Mouse (Mus musculus) kidney, postnatal 0 days (tissue): ENCODE data around the gene Mov10l1. TPM values are rescaled to one million over a fixed set of nuclear protein-coding genes. Genes with fewer than 3 reads are reported as not detected.

ENCODE experiments used
- ATAC-seq: fragments of 200-750 bp; cut with Nextera tagmentation; replicated peaks from 2 replicates; pipeline ENCODE4 v1.8.0; 2017; ENCODE audit warnings: low read depth, moderate number of reproducible peaks, moderate TSS enrichment, moderate library complexity; ENCODE audit not compliant: low FRiP score
- DNase-seq: peaks from one replicate; pipeline ENCODE4 v3.0.0-alpha.2; 2016; ENCODE audit warnings: low spot score
- H3K27ac ChIP-seq: fragments of 300-500 bp; sonication (generic); 2 replicates; pipeline ENCODE4 v1.5.1; 2014; ENCODE audit warnings: mild to moderate bottlenecking
- H3K27me3 ChIP-seq: fragments of 300-500 bp; sonication (generic); 2 replicates; pipeline ENCODE4 v1.6.1; 2014; ENCODE audit warnings: low read length, mixed read lengths; ENCODE audit not compliant: insufficient read depth
- H3K36me3 ChIP-seq: fragments of 300-500 bp; sonication (generic); 2 replicates; pipeline ENCODE4 v1.6.1; 2014; ENCODE audit warnings: low read length, mixed read lengths; ENCODE audit not compliant: insufficient read depth
- H3K4me1 ChIP-seq: fragments of 300-500 bp; sonication (generic); replicated peaks from 2 replicates; pipeline ENCODE4 v1.6.1; 2014; ENCODE audit warnings: antibody characterized with exemption, low read length, mixed read lengths; ENCODE audit not compliant: insufficient read depth
- H3K4me2 ChIP-seq: fragments of 300-500 bp; sonication (generic); 2 replicates; pipeline ENCODE4 v1.6.1; 2014; ENCODE audit warnings: mild to moderate bottlenecking, low read length, moderate library complexity, mixed read lengths
- H3K4me3 ChIP-seq: fragments of 300-500 bp; sonication (generic); replicated peaks from 2 replicates; pipeline ENCODE4 v1.5.1; 2014; ENCODE audit warnings: low read depth, low read length
- H3K9ac ChIP-seq: fragments of 300-500 bp; sonication (generic); 2 replicates; pipeline ENCODE4 v1.6.1; 2014; ENCODE audit warnings: low read depth, low read length
- H3K9me3 ChIP-seq: fragments of 300-500 bp; sonication (generic); replicated peaks from 2 replicates; pipeline ENCODE4 v1.6.1; 2016; ENCODE audit warnings: low read length, inconsistent platforms, mixed read lengths
- CTCF ChIP-seq: IDR thresholded peaks from 2 replicates; pipeline ENCODE4 v1.5.1; 2016; ENCODE audit warnings: antibody characterized with exemption, low read depth, mild to moderate bottlenecking, moderate library complexity
- WGBS: fragments of 180-500 bp; shearing (Covaris S2); extraction: QIAGEN DNeasy Blood & Tissue Kit; methylation state at CpG from one replicate; pipeline ENCODE4 v1.1.7; 2014; 5-methylcytosine and 5-hydroxymethylcytosine counted together
- polyA plus RNA-seq: library from polyadenylated mRNA; unstranded; fragments of >200 nt; fragmentation: Nextera tagmentation; extraction: Ambion mirVana; gene quantifications from 2 replicates; pipeline ENCODE4 v1.2.1, GENCODE M21; 2015

Gene Mov10l1
- polyA plus RNA-seq, 1 experiment from 2014 or later, result not detected

DNA sequence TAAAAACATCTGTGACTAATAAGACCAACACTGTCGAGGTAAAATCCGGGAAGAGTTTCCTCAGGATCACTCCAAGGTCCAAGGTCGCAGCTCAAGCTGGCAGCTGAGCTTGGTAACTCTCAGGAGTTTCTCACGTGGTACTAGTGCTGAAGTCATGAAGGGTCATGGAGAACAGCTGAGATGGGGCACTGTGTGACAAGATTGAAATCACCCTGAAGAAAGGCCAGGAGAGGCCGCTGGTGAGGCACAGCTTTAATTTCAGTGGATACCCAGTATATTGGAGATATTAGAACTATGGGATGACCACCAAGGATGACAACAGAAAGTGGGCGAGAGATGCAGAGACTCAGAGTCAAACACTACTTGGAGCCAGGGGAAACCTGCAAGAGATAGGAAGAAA lies 35.9 kb upstream of the Mov10l1 start:
- WGBS, result 40% methylated on average over 6 of the region's 6 CpGs
- ATAC-seq (no peak), DNase-seq (no peak)
- H3K9ac ChIP-seq, result no peak overlapping the region
- no peaks in the 10 kb centered on the region for H3K27me3 ChIP-seq
- TF ChIP-seq CTCF, result peak; percentile 39; the same call in 1 of the 2 replicates
- no peak overlapping the region for H3K4me2 ChIP-seq
- H3K36me3 ChIP-seq, result no peaks in the 10 kb centered on the region
- H3K4me1 ChIP-seq, result no peaks in the 10 kb centered on the region
- H3K27ac ChIP-seq, result no peak overlapping the region
- H3K9me3 ChIP-seq, result no peaks in the 10 kb centered on the region
- no peak overlapping the region for H3K4me3 ChIP-seq

DNA sequence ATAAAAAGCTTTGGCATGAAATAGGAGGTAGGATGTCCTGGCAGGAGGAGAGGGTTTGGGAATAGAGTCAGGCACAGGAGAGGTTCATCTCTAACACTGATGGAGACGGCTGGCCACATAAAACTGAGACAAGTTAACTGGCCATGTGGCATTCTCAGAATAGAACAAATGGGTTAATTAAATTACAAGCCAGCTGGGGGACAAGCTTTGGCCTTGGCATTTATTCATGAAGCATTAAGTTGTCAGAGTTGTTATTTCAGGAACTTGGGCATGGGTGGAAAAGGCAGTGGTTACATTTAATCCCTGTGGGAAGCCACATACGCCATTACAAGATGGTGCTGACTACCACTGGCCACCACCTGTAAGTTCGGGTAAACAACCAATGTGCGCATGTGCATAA lies 31.5 kb upstream of the Mov10l1 start:
- Histone ChIP-seq H3K4me2 (no peak overlapping the region), H3K36me3 (no peaks in the 10 kb centered on the region), H3K9me3 (no peaks in the 10 kb centered on the region), H3K4me1 (no peaks in the 10 kb centered on the region), H3K9ac (no peak overlapping the region), H3K27ac (no peak overlapping the region), H3K4me3 (no peak overlapping the region), H3K27me3 (peaks cover 6% of the 10 kb centered on the region)
- WGBS, result 67% methylated on average over 4 of the region's 4 CpGs
- ATAC-seq (no peak), DNase-seq (no peak)
- no peak for TF ChIP-seq CTCF

DNA sequence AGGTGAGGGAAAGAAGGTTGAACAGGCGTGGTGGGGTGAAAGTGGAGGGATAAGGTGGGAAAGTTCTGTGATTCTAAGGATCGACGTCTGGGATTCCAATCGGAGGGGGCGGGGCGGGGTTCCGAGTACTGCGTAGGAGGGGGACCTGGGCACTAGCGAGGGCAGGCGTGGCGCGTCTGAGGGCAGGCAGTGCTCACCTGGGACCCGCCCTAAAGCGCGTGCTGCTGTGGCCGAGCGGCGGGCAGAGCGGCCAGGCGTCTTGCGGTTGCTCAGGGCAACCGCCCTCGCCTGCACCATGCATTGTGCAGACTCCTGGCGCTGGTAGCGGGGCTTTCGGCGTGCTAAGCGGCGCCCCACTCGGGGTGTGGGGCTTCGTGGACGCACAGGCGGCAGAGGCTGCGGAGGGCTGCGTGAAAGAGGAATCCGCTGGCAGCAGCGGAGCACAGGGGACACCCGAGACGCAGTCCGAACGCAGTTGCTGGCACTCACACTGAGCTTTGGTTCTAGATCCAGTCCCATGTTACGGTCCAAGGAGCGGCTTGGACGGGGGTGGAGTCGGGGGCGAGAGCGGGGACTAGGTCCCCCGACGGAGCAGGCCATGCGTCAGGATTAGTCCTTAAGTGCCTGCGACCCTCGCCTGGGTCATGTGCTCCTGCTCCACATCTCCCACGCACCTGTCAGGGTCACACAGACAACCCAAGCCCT lies 28.2 kb upstream of the Mov10l1 start, which contains the start of gene Ttll8:
TSS of gene Ttll8 (minus strand) at position 51 of the 705 bp plus-strand sequence.
- no peak for DNase-seq
- peak within 1 kb of the TSS; percentile 35 for H3K4me3 ChIP-seq
- TF ChIP-seq CTCF, result no peak
- no peaks in the 10 kb centered on the region for H3K4me1 ChIP-seq
- peak; percentile 71; the same call in 1 of the 2 replicates for ATAC-seq
- H3K36me3 ChIP-seq, result no peaks in the 10 kb centered on the region
- H3K9ac ChIP-seq, result peak within 1 kb of the TSS; percentile 40; the same call in 1 of the 2 replicates
- no peaks in the 10 kb centered on the region for H3K9me3 ChIP-seq
- H3K27ac ChIP-seq, result no peak within 1 kb of the TSS
- WGBS, result 2% methylated on average over 51 of the region's 53 CpGs
- H3K4me2 ChIP-seq, result peak within 1 kb of the TSS; percentile 73
- peaks cover 6% of the 10 kb centered on the region for H3K27me3 ChIP-seq

DNA sequence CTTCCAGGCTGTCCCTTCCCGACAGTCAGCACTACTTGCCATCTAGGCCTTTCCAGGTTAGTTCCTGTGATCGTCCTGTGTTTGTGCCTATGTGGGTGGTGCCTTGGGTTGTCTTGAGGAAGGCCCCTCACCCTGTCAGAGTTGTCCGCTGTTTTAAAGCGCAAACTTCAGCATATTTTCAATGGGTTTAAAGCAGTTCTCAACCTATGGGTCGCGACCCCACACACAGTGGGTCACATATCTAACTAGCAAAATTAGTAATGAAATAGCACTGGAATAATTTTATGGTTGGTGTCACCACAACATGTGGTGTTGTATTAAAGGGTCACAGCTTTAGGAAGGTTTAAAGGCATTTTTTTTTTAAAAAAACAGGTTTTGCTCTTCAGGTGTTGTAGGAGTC lies 27.4 kb upstream of the Mov10l1 start:
- Histone ChIP-seq H3K9ac (no peak overlapping the region), H3K36me3 (no peaks in the 10 kb centered on the region), H3K4me2 (no peak overlapping the region), H3K4me1 (no peaks in the 10 kb centered on the region), H3K27me3 (peaks cover 6% of the 10 kb centered on the region), H3K9me3 (no peaks in the 10 kb centered on the region), H3K4me3 (no peak overlapping the region), H3K27ac (no peak overlapping the region)
- no peak for ATAC-seq
- DNase-seq, result no peak
- 81% methylated on average over 6 of the region's 6 CpGs for WGBS
- no peak for TF ChIP-seq CTCF

DNA sequence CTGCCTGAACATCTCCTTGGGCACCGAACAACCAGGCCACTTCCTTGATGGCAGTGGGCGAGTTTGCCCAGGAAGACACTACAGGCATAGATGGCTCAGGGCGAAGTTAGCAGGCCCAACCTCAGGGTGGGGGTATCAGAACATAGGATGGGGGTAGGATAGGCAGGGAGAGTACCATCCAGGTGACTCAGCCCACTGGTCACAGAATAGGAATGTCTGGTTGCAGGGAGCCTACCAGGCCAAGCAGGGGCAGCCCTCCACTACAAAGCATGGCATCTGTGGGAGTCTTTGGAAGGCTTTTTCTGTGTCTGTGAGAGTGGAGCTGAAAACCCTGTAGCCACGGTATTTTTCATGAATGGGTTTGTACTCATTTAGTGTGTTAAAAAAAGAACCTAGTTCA lies 25.2 kb upstream of the Mov10l1 start:
- no peak for TF ChIP-seq CTCF
- WGBS, result 85% methylated on average over 4 of the region's 4 CpGs
- H3K4me1 ChIP-seq, result no peaks in the 10 kb centered on the region
- peaks cover 6% of the 10 kb centered on the region for H3K27me3 ChIP-seq
- H3K4me3 ChIP-seq, result no peak overlapping the region
- DNase-seq, result no peak
- no peaks in the 10 kb centered on the region for H3K9me3 ChIP-seq
- no peaks in the 10 kb centered on the region for H3K36me3 ChIP-seq
- H3K27ac ChIP-seq, result no peak overlapping the region
- ATAC-seq, result no peak
- H3K9ac ChIP-seq, result no peak overlapping the region
- no peak overlapping the region for H3K4me2 ChIP-seq

DNA sequence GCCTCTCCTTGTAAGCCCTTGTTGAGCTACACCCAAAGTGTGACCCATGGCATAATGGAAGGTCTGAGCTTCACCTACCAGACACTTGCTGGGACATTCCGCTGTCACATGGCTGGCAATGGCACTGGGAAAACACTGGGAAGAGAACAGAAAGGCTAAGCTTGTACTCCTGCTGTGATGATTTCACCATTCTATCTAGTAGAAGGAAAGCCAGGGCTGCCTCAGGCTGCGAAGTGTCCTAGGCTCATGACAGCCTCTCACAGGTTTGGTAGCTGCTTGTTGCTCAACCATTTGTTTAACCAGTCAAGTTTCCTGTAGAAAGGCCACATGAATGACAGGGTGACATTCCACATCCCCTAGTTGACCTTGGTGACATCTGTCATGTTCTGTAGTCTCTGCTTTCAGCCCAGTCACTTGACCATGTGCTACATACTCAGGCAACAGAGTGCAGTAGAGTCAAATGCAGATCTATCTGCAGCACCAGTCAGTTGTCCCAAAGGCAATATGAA lies 18.6 kb upstream of the Mov10l1 start:
- no peak for ATAC-seq
- 94% methylated on average over 2 of the region's 2 CpGs for WGBS
- no peak for TF ChIP-seq CTCF
- Histone ChIP-seq H3K4me3 (no peak overlapping the region), H3K27ac (no peak overlapping the region), H3K9me3 (no peaks in the 10 kb centered on the region), H3K4me2 (no peak overlapping the region), H3K36me3 (no peaks in the 10 kb centered on the region), H3K27me3 (no peaks in the 10 kb centered on the region), H3K9ac (no peak overlapping the region), H3K4me1 (no peaks in the 10 kb centered on the region)
- no peak for DNase-seq
